Mouse (Mus musculus): ENCODE data around the gene Nxnl2.

DNA sequence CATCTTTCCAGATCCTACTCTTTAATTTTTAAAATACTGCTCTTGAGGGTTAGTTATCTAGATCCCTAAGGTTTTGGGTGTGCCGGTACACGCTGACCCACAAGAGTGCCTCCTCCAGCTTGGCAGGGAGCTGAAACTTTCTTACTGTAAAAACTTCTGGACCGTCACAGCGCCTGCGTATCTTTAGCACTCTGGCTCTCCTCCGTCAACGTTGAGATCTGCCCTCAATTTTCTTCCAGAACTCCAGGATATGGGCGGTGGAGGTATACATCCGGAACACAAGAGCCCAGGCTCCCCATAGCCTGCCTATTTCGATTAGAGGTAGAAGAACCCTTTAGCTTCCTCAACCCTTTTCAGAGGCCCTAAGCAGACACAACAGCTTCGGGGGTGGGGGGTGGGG is 607 bp upstream of the Nxnl2 start:
- TF ChIP-seq CTCF (IDR thresholded peaks at IDR 0.05; ENCODE audit: borderline replicate concordance, control insufficient read depth, extremely low read depth, insufficient read depth, low read length, poor library complexity) (no peak), POLR2A (IDR thresholded peaks at IDR 0.05; ENCODE audit: control insufficient read depth, extremely low read depth, insufficient read depth, low read length, poor library complexity) (no peak)

All from thymus, adult 2 months (tissue).